Mouse (Mus musculus) kidney, adult 8-10 months (tissue): ENCODE results near the gene Ern1.
A peak's percentile ranks its signal among the peaks of the same experiment; 100 is the strongest.

ENCODE experiments used
- DNase-seq, 2 experiments: peaks; one replicate each; pipeline ENCODE4 v3.0.0; 2022

Gene Ern1

GRCm38 (mm10) chr11:106386409-106386808 is 101.2 kb downstream of the Ern1 start:
- DNase-seq = no peak

GRCm38 (mm10) chr11:106383051-106383790 is 104.4 kb downstream of the Ern1 start:
- DNase-seq = no peak

- DNase-seq = peak in 1 of 2 experiments; percentile 53
These were observed 105.2 kb downstream of the Ern1 start for GRCm38 (mm10) chr11:106382424-106382823.

- peak in 1 of 2 experiments; percentile 32 for DNase-seq
These were observed 105.8 kb downstream of the Ern1 start for GRCm38 (mm10) chr11:106381883-106382282.

GRCm38 (mm10) chr11:106381011-106381410 is 106.6 kb downstream of the Ern1 start:
- DNase-seq = no peak

GRCm38 (mm10) chr11:106374979-106375378 is 112.7 kb downstream of the Ern1 start:
- no peak for DNase-seq

GRCm38 (mm10) chr11:106374559-106374958 is 113.1 kb downstream of the Ern1 start:
- DNase-seq = no peak

GRCm38 (mm10) chr11:106373998-106374397 is 113.7 kb downstream of the Ern1 start:
- no peak for DNase-seq

- peak; percentile 26 to 76 for DNase-seq
These were observed 121.3 kb downstream of the Ern1 start for GRCm38 (mm10) chr11:106366316-106366715.

GRCm38 (mm10) chr11:106365366-106365765 is 122.3 kb downstream of the Ern1 start, which contains the start of gene Prr29:
Prr29 (plus strand) TSS chr11:106365472.
- DNase-seq = no peak

- no peak for DNase-seq
These were observed 122.9 kb downstream of the Ern1 start for GRCm38 (mm10) chr11:106364712-106365111.

- DNase-seq = no peak
These were observed 128.3 kb downstream of the Ern1 start for GRCm38 (mm10) chr11:106359350-106359749.

GRCm38 (mm10) chr11:106355382-106356128 is 132.1 kb downstream of the Ern1 start:
- DNase-seq = peak in 1 of 2 experiments; percentile 12

- DNase-seq = no peak
These were observed 133.5 kb downstream of the Ern1 start for GRCm38 (mm10) chr11:106354181-106354580.

GRCm38 (mm10) chr11:106353188-106353587 is 134.5 kb downstream of the Ern1 start, which contains the start of gene Scn4a:
Scn4a (minus strand) TSS chr11:106353288.
- no peak for DNase-seq

- no peak for DNase-seq
These were observed 135.7 kb downstream of the Ern1 start for GRCm38 (mm10) chr11:106351941-106352340.

- no peak for DNase-seq
These were observed 136.4 kb downstream of the Ern1 start for GRCm38 (mm10) chr11:106351253-106351652.

- no peak for DNase-seq
These were observed 136.8 kb downstream of the Ern1 start for GRCm38 (mm10) chr11:106350853-106351252.

GRCm38 (mm10) chr11:106349772-106350171 is 137.9 kb downstream of the Ern1 start:
- no peak for DNase-seq

- DNase-seq = no peak
These were observed 142.7 kb downstream of the Ern1 start for GRCm38 (mm10) chr11:106344910-106345309.
